Mouse (Mus musculus) large intestine, adult 2 months (tissue): ENCODE results near the gene Syngr3. TPM values are rescaled to one million over a fixed set of nuclear protein-coding genes. Genes with fewer than 3 reads are reported as not detected.

ENCODE experiments used
- polyA plus RNA-seq: library from polyadenylated mRNA; depleted of rRNA; stranded (reverse); fragments of >200 nt; gene quantifications from 2 replicates; pipeline ENCODE4 v1.2.3, GENCODE M21; 2012; rRNA removed

Gene Syngr3
- polyA plus RNA-seq, 1 experiment, result 2.7 TPM

Other genes with a start within 250 kb of the Syngr3 start
- 5.2 and 6.6 TPM in 2 replicates for gene Dnase1l2, start 246.8 kb downstream of the Syngr3 start, polyA plus RNA-seq
- 50.4 and 59.4 TPM in 2 replicates for gene E4f1, start 219.6 kb downstream of the Syngr3 start, polyA plus RNA-seq
- 82.9 and 90.7 TPM in 2 replicates for gene Pgp, start 219.6 kb downstream of the Syngr3 start, polyA plus RNA-seq
- gene Bricd5, start 216.1 kb downstream of the Syngr3 start, polyA plus RNA-seq, result 2.6 and 2.8 TPM in 2 replicates
- gene Mlst8, start 210.9 kb downstream of the Syngr3 start, polyA plus RNA-seq, result 43.0 and 54.9 TPM in 2 replicates
- gene Caskin1, start 201.4 kb downstream of the Syngr3 start, polyA plus RNA-seq, result 0.26 and 0.59 TPM in 2 replicates
- 119 and 178 TPM in 2 replicates for gene Traf7, start 162.0 kb downstream of the Syngr3 start, polyA plus RNA-seq
- 0.41 and 0.52 TPM in 2 replicates for gene Rab26, start 155.7 kb downstream of the Syngr3 start, polyA plus RNA-seq
- gene Pkd1, start 140.1 kb downstream of the Syngr3 start, polyA plus RNA-seq, result 25.5 and 35.8 TPM in 2 replicates
- gene Tsc2, start 57.3 kb downstream of the Syngr3 start, polyA plus RNA-seq, result 84.7 and 109 TPM in 2 replicates
- 7.3 and 7.5 TPM in 2 replicates for gene Nthl1, start 57.3 kb downstream of the Syngr3 start, polyA plus RNA-seq
- 30.0 and 37.4 TPM in 2 replicates for gene Slc9a3r2, start 39.6 kb downstream of the Syngr3 start, polyA plus RNA-seq
- gene Npw, start 31.5 kb downstream of the Syngr3 start, polyA plus RNA-seq, result not detected in 2 replicates
- 52.1 and 78.3 TPM in 2 replicates for gene Zfp598, start 20.3 kb downstream of the Syngr3 start, polyA plus RNA-seq
- 22.8 and 22.9 TPM in 2 replicates for gene Gfer, start 6.2 kb upstream of the Syngr3 start, polyA plus RNA-seq
- gene Noxo1, start 6.3 kb upstream of the Syngr3 start, polyA plus RNA-seq, result 181 and 212 TPM in 2 replicates
- 46.1 and 51.7 TPM in 2 replicates for gene Tbl3, start 17.7 kb upstream of the Syngr3 start, polyA plus RNA-seq
- gene Rnf151, start 28.1 kb upstream of the Syngr3 start, polyA plus RNA-seq, result 0.12 and 0.35 TPM in 2 replicates
- gene Rps2, start 28.2 kb upstream of the Syngr3 start, polyA plus RNA-seq, result 3,715 and 4,974 TPM in 2 replicates
- gene Ndufb10, start 34.5 kb upstream of the Syngr3 start, polyA plus RNA-seq, result 371 and 397 TPM in 2 replicates
- 0.10 and 0.22 TPM in 2 replicates for gene Rpl3l, start 37.9 kb upstream of the Syngr3 start, polyA plus RNA-seq
- 96.0 and 103 TPM in 2 replicates for gene Msrb1, start 46.7 kb upstream of the Syngr3 start, polyA plus RNA-seq
- gene Hs3st6, start 63.0 kb upstream of the Syngr3 start, polyA plus RNA-seq, result 0.98 and 1.7 TPM in 2 replicates
- gene Meiob, start 114.3 kb upstream of the Syngr3 start, polyA plus RNA-seq, result 0.05 TPM in 1 of 2 replicates, not detected in the other
- 105 and 239 TPM in 2 replicates for gene Hagh, start 150.2 kb upstream of the Syngr3 start, polyA plus RNA-seq
- 54.7 and 121 TPM in 2 replicates for gene Fahd1, start 160.4 kb upstream of the Syngr3 start, polyA plus RNA-seq
- 1.1 and 1.4 TPM in 2 replicates for gene Igfals, start 176.0 kb upstream of the Syngr3 start, polyA plus RNA-seq
- 37.3 and 41.3 TPM in 2 replicates for gene Nubp2, start 196.4 kb upstream of the Syngr3 start, polyA plus RNA-seq
- 57.4 and 70.5 TPM in 2 replicates for gene Spsb3, start 196.7 kb upstream of the Syngr3 start, polyA plus RNA-seq
- gene Eme2, start 205.1 kb upstream of the Syngr3 start, polyA plus RNA-seq, result 21.6 and 34.0 TPM in 2 replicates
- 119 and 144 TPM in 2 replicates for gene Mrps34, start 205.2 kb upstream of the Syngr3 start, polyA plus RNA-seq
- gene Nme3, start 206.5 kb upstream of the Syngr3 start, polyA plus RNA-seq, result 61.2 and 62.9 TPM in 2 replicates
- 41.0 and 69.6 TPM in 2 replicates for gene Mapk8ip3, start 247.0 kb upstream of the Syngr3 start, polyA plus RNA-seq